Mouse (Mus musculus) thymus, adult 2 months (tissue): ENCODE data around the gene Hibadh. TPM values are rescaled to one million over a fixed set of nuclear protein-coding genes. Genes with fewer than 3 reads are reported as not detected.
A peak's percentile ranks its signal among the peaks of the same experiment; 100 is the strongest.
"Not testable (repeated sequence)": the region's sequence is repeated elsewhere in the genome, so short reads cannot be mapped to it uniquely, and the experiment has no call there.

ENCODE experiments used
- DNase-seq: peaks from one replicate; pipeline ENCODE4 v3.0.0; 2021
- H3K27ac ChIP-seq: fragments of 200-500 bp; 2 replicates; pipeline ENCODE4 v1.5.1; 2012; ENCODE audit warnings: low read length, control low read depth; ENCODE audit not compliant: control insufficient read depth, insufficient read depth
- H3K27me3 ChIP-seq: fragments of 200-500 bp; 2 replicates; pipeline ENCODE4 v1.6.1; 2012; ENCODE audit warnings: mild to moderate bottlenecking, low read length, moderate library complexity, mixed read lengths; ENCODE audit not compliant: control insufficient read depth, insufficient read depth
- H3K36me3 ChIP-seq: fragments of 200-500 bp; 2 replicates; pipeline ENCODE4 v1.6.1; 2012; ENCODE audit warnings: mild to moderate bottlenecking, low read length, moderate library complexity; ENCODE audit not compliant: control insufficient read depth, insufficient read depth
- H3K4me1 ChIP-seq: fragments of 200-500 bp; replicated peaks from 2 replicates; pipeline ENCODE4 v1.6.1; 2012; ENCODE audit warnings: low read length; ENCODE audit not compliant: control insufficient read depth, insufficient read depth
- H3K4me3 ChIP-seq: fragments of 200-500 bp; 2 replicates; pipeline ENCODE4 v1.5.1; 2012; ENCODE audit warnings: mild to moderate bottlenecking, low read length, control low read depth, moderate library complexity; ENCODE audit not compliant: control insufficient read depth, insufficient read depth
- CTCF ChIP-seq: fragments of 200-500 bp; IDR thresholded peaks from 2 replicates; pipeline ENCODE4 v1.5.1; 2012; ENCODE audit warnings: mild to moderate bottlenecking, control low read depth, low read length, moderate library complexity, borderline replicate concordance; ENCODE audit not compliant: control insufficient read depth, poor library complexity, insufficient read depth; ENCODE audit errors: extremely low read depth
- POLR2A ChIP-seq: fragments of 200-500 bp; IDR thresholded peaks from 2 replicates; pipeline ENCODE4 v1.6.1; 2012; ENCODE audit warnings: mild to moderate bottlenecking, low read length, control low read depth, moderate library complexity; ENCODE audit not compliant: control insufficient read depth, poor library complexity, insufficient read depth; ENCODE audit errors: extremely low read depth
- WGBS: fragments of 180-500 bp; shearing (Covaris S2); methylation state at CpG from one replicate; pipeline ENCODE4 v1.1.7; 2018; 5-methylcytosine and 5-hydroxymethylcytosine counted together
- polyA plus RNA-seq: library from polyadenylated mRNA; depleted of rRNA; stranded (reverse); fragments of >200 nt; gene quantifications from 2 replicates; pipeline ENCODE4 v1.2.3, GENCODE M21; 2012; rRNA removed

The Hibadh gene
- 56.0 and 66.5 TPM in 2 replicates for polyA plus RNA-seq

- no peaks in the 10 kb centered on the region for H3K36me3 ChIP-seq
These were observed at the start of gene Hibadh for GRCm38 (mm10) chr6:52640224-52640712. Hibadh (minus strand) TSS chr6:52640389.

GRCm38 (mm10) chr6:52686901-52687500 is 46.8 kb upstream of the Hibadh start:
- H3K27ac ChIP-seq: no peak overlapping the region
- TF ChIP-seq POLR2A (no peak), CTCF (no peak)
- H3K36me3 ChIP-seq: no peaks in the 10 kb centered on the region
- WGBS: 92% methylated on average over 5 of the region's 5 CpGs
- peaks cover under 1% of the 10 kb centered on the region; the same call in 1 of the 2 replicates for H3K27me3 ChIP-seq
- H3K4me3 ChIP-seq: no peak overlapping the region
- no peaks in the 10 kb centered on the region for H3K4me1 ChIP-seq
- no peak for DNase-seq

More at GRCm38 (mm10) chr6:52640224-52640712, at the start of gene Hibadh:
- peak within 1 kb of the TSS; percentile 83 for H3K4me3 ChIP-seq
- peak; percentile 99 for TF ChIP-seq POLR2A
- TF ChIP-seq CTCF: peak; percentile 71
- DNase-seq: peak; percentile 99
- H3K4me1 ChIP-seq: peaks cover 13% of the 10 kb centered on the region
- under 1% methylated on average over 34 of the region's 34 CpGs for WGBS
- no peaks in the 10 kb centered on the region for H3K27me3 ChIP-seq
- peak within 1 kb of the TSS; percentile 87 for H3K27ac ChIP-seq

- Histone ChIP-seq H3K4me3 (no peak overlapping the region), H3K27ac (no peak overlapping the region), H3K4me1 (peaks cover 7% of the 10 kb centered on the region), H3K36me3 (no peaks in the 10 kb centered on the region), H3K27me3 (peaks cover 3% of the 10 kb centered on the region; the same call in 1 of the 2 replicates)
- 94% methylated on average over 3 of the region's 3 CpGs for WGBS
- DNase-seq: no peak
- TF ChIP-seq CTCF (no peak), POLR2A (no peak)
These were observed 42.4 kb upstream of the Hibadh start for GRCm38 (mm10) chr6:52682607-52683006.

GRCm38 (mm10) chr6:52681847-52682485 is 41.8 kb upstream of the Hibadh start:
- no peak overlapping the region for H3K4me3 ChIP-seq
- H3K27ac ChIP-seq: no peak overlapping the region
- H3K27me3 ChIP-seq: peaks cover 3% of the 10 kb centered on the region; the same call in 1 of the 2 replicates
- no peak for TF ChIP-seq CTCF
- no peak for TF ChIP-seq POLR2A
- DNase-seq: no peak
- 91% methylated on average over 6 of the region's 6 CpGs for WGBS
- peaks cover 7% of the 10 kb centered on the region for H3K4me1 ChIP-seq
- no peaks in the 10 kb centered on the region for H3K36me3 ChIP-seq

GRCm38 (mm10) chr6:52680458-52681032 is 40.4 kb upstream of the Hibadh start:
- H3K36me3 ChIP-seq: no peaks in the 10 kb centered on the region
- H3K27ac ChIP-seq: no peak overlapping the region
- TF ChIP-seq POLR2A (no peak), CTCF (no peak)
- 74% methylated on average over 8 of the region's 8 CpGs for WGBS
- H3K4me3 ChIP-seq: no peak overlapping the region
- H3K4me1 ChIP-seq: peaks cover 7% of the 10 kb centered on the region
- no peak for DNase-seq
- H3K27me3 ChIP-seq: peaks cover 3% of the 10 kb centered on the region; the same call in 1 of the 2 replicates

GRCm38 (mm10) chr6:52679565-52679964 is 39.4 kb upstream of the Hibadh start:
- 94% methylated on average over 9 of the region's 9 CpGs for WGBS
- TF ChIP-seq POLR2A (no peak), CTCF (no peak)
- H3K27ac ChIP-seq: no peak overlapping the region
- H3K4me3 ChIP-seq: no peak overlapping the region
- H3K4me1 ChIP-seq: peaks cover 7% of the 10 kb centered on the region
- H3K36me3 ChIP-seq: no peaks in the 10 kb centered on the region
- DNase-seq: no peak
- peaks cover 3% of the 10 kb centered on the region; the same call in 1 of the 2 replicates for H3K27me3 ChIP-seq

- WGBS: 73% methylated on average over 4 of the region's 4 CpGs
- H3K27me3 ChIP-seq, H3K4me1 ChIP-seq, H3K27ac ChIP-seq, H3K4me3 ChIP-seq, DNase-seq, H3K36me3 ChIP-seq: not testable (repeated sequence)
These were observed 37.3 kb upstream of the Hibadh start for GRCm38 (mm10) chr6:52677534-52677933.
